Mouse (Mus musculus): ENCODE data around the gene Dennd6a. TPM values are rescaled to one million over a fixed set of nuclear protein-coding genes. Genes with fewer than 3 reads are reported as not detected.
A peak's percentile ranks its signal among the peaks of the same experiment; 100 is the strongest.
"Not testable (repeated sequence)": the region's sequence is repeated elsewhere in the genome, so short reads cannot be mapped to it uniquely, and the experiment has no call there.

The Dennd6a gene
- polyA plus RNA-seq (2016; fragmentation: Nextera tagmentation; extraction: Ambion mirVana) = 32.9 and 33.2 TPM in 2 replicates

GRCm38 (mm10) chr14:26573556-26573955 lies at the start of gene Dennd6a:
Dennd6a (plus strand) TSS chr14:26573856.
- H3K27ac ChIP-seq; H3K9me3 ChIP-seq (replicated peaks); H3K4me1 ChIP-seq; H3K27me3 ChIP-seq (ENCODE audit: low read depth, poor library complexity, severe bottlenecking); H3K36me3 ChIP-seq; H3K4me3 ChIP-seq; DNase-seq (ENCODE audit: low spot score): not testable (repeated sequence)
- WGBS = 92% methylated on average over 5 of the region's 5 CpGs

GRCm38 (mm10) chr14:26525955-26526354 lies 47.7 kb upstream of the Dennd6a start:
- no peaks in the 10 kb centered on the region for H3K27me3 ChIP-seq (ENCODE audit: low read depth, poor library complexity, severe bottlenecking)
- 75% methylated on average over 3 of the region's 3 CpGs for WGBS
- peaks cover 3% of the 10 kb centered on the region; the same call in 1 of the 2 replicates for H3K4me1 ChIP-seq
- no peaks in the 10 kb centered on the region for H3K9me3 ChIP-seq (replicated peaks)
- no peak overlapping the region for H3K27ac ChIP-seq
- H3K36me3 ChIP-seq = peaks cover 34% of the 10 kb centered on the region
- no peak for DNase-seq (ENCODE audit: low spot score)
- H3K4me3 ChIP-seq = no peak overlapping the region

GRCm38 (mm10) chr14:26528296-26528695 lies 45.4 kb upstream of the Dennd6a start:
- peaks cover 37% of the 10 kb centered on the region for H3K36me3 ChIP-seq
- H3K9me3 ChIP-seq (replicated peaks) = no peaks in the 10 kb centered on the region
- H3K27ac ChIP-seq = no peak overlapping the region
- DNase-seq (ENCODE audit: low spot score) = no peak
- no peaks in the 10 kb centered on the region for H3K27me3 ChIP-seq (ENCODE audit: low read depth, poor library complexity, severe bottlenecking)
- peaks cover 17% of the 10 kb centered on the region for H3K4me1 ChIP-seq
- H3K4me3 ChIP-seq = no peak overlapping the region
- 82% methylated on average over 2 of the region's 2 CpGs for WGBS

DNA sequence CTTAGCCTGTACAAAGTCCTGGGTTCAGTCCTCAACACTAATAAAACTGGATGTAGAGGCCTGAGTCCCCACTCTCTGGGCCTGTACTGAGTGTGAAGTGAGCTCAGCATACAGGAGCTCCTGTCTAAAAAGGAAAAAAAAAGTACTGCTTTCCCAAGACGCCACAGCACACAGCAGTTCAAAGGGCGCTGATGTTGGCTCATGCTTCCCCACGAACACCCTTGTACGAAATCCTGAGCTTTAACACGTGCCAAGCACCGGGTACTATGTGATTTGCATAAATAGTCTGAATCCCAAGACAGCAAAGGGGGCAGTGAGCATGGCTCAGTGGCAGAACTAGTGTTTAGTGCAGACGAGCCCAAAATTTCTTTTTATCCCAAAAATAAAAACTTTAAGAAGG lies 43.3 kb upstream of the Dennd6a start:
- no peak overlapping the region for H3K27ac ChIP-seq
- H3K27me3 ChIP-seq (ENCODE audit: low read depth, poor library complexity, severe bottlenecking) = no peaks in the 10 kb centered on the region
- peaks cover 24% of the 10 kb centered on the region for H3K4me1 ChIP-seq
- WGBS = 87% methylated on average over 7 of the region's 7 CpGs
- DNase-seq (ENCODE audit: low spot score) = no peak
- peaks cover 28% of the 10 kb centered on the region for H3K36me3 ChIP-seq
- no peaks in the 10 kb centered on the region for H3K9me3 ChIP-seq (replicated peaks)
- H3K4me3 ChIP-seq = no peak overlapping the region

- Histone ChIP-seq H3K4me3 (no peak overlapping the region), H3K27ac (no peak overlapping the region), H3K27me3 (ENCODE audit: low read depth, poor library complexity, severe bottlenecking) (no peaks in the 10 kb centered on the region), H3K9me3 (replicated peaks) (no peaks in the 10 kb centered on the region), H3K36me3 (peaks cover 28% of the 10 kb centered on the region), H3K4me1 (peaks cover 24% of the 10 kb centered on the region)
- WGBS = 85% methylated on average over 10 of the region's 10 CpGs
- DNase-seq (ENCODE audit: low spot score) = no peak
Measured at GRCm38 (mm10) chr14:26531410-26532313, 42.0 kb upstream of the Dennd6a start.

DNA sequence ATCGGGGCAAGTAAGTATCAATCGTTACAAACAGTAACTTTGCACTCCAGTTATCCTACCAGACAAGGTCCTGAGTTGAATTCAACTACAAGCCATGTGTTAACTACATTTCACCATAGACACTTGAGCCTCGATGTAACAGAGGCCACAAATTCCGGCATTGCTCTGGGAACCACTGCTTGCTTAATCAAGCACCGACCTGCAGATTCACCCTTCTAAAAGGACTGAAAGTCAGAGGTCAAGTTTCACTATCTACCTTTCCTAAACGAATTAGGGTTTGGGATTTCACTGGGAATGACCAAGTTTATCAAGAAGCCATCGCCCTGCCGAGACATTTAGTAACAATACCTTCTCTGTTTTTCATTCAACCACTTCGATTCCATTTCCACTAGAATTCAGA lies 40.9 kb upstream of the Dennd6a start:
- Histone ChIP-seq H3K27ac (no peak overlapping the region), H3K36me3 (peaks cover 22% of the 10 kb centered on the region), H3K9me3 (replicated peaks) (no peaks in the 10 kb centered on the region), H3K27me3 (ENCODE audit: low read depth, poor library complexity, severe bottlenecking) (no peaks in the 10 kb centered on the region), H3K4me1 (peaks cover 24% of the 10 kb centered on the region), H3K4me3 (peak overlapping the region; percentile 98)
- 69% methylated on average over 9 of the region's 9 CpGs for WGBS
- no peak for DNase-seq (ENCODE audit: low spot score)

- Histone ChIP-seq H3K27me3 (ENCODE audit: low read depth, poor library complexity, severe bottlenecking) (no peaks in the 10 kb centered on the region), H3K4me3 (peak overlapping the region; percentile 98), H3K36me3 (peaks cover 21% of the 10 kb centered on the region), H3K4me1 (peaks cover 24% of the 10 kb centered on the region), H3K9me3 (replicated peaks) (no peaks in the 10 kb centered on the region), H3K27ac (no peak overlapping the region)
- no peak for DNase-seq (ENCODE audit: low spot score)
- WGBS = 33% methylated on average over 19 of the region's 19 CpGs
Measured at GRCm38 (mm10) chr14:26533267-26533666, 40.4 kb upstream of the Dennd6a start.

DNA sequence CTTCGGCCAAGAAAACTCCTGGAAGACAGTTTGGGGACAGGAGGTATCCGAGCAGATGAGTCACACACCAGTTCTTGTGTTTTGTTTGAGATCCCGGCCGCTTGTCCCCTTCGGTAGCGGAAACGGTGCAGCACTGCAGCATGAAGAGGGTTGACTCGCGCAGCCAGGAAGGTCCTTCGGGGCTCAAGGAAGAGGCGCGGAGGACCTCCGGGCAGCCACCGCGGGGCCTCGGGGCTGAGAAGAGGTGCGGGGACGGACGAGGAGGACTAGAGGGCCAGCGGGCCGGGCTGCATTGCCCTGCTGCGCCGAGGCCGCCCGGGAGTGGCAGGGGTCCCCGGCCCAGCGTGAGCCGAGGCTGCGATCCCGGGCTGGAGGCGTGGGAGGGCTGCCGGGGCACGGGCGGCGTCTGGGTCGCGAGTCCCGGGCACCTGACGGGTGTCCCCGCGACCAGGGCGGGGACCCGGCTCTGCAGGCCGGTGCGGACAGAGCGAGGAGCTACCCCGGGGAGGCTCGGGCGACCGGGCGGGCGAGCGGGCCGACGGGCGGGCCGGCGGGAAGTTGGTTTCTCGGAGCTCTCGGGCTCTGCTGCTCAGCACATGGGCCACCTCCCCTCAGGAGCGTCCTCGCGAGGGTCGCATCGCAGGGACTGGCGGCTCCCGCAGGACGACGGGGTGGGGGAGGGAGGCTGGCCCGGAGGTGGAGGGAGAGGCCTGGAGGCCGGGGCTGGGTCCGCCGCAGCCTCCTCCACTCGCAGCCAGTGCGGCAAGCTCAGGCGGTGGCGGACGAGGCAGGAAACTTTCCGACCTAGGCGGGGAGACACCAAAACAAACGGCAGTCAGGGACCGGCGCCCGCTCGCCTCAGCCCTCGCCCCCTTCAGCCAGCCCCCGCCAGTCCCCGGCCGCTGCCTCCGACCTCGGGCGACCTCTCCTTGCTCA lies 39.6 kb upstream of the Dennd6a start:
- Histone ChIP-seq H3K4me1 (peaks cover 24% of the 10 kb centered on the region), H3K36me3 (peaks cover 17% of the 10 kb centered on the region), H3K9me3 (replicated peaks) (no peaks in the 10 kb centered on the region), H3K4me3 (peak overlapping the region; percentile 98), H3K27me3 (ENCODE audit: low read depth, poor library complexity, severe bottlenecking) (no peaks in the 10 kb centered on the region), H3K27ac (peak overlapping the region; percentile 94)
- under 1% methylated on average over 90 of the region's 92 CpGs for WGBS
- DNase-seq (ENCODE audit: low spot score) = peak; percentile 80

DNA sequence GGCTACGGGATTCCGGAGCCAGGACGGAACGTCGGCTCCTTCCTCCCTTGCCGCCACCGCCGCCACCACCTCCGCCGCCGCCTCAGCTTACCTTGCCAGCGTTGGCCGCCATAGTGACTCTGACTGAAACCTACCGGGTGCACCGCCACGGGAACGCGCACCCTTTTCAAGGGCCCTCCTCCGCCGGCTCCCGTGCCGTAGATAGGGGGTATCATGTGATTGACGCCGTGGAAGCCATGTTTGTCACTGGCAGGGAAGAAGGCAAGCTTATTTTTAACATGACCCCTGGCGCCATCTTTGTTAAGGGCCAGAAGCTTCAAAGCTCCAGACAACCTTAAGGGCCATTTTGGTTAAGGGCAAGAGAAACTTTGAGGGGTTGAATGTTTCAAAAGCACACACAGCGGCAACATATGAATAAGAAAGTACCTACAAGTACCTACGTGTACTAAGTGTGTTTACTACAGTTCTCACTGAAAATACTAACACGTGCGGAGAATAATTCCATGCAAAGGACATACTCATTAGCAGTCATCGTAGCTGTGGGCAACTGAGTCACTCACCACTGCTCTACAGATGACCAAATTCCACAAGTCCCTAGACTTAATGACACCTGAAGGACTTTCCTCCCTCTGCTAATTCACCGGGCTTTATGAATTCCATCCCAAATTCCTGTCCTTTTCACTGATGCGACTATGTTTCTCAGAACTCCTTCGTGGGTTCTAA lies 38.7 kb upstream of the Dennd6a start, which contains the start of gene Slmap:
Gene Slmap, minus strand, starts transcription at position 175 of the 723 bp plus-strand sequence.
- H3K27me3 ChIP-seq (ENCODE audit: low read depth, poor library complexity, severe bottlenecking) = no peaks in the 10 kb centered on the region
- WGBS = 12% methylated on average over 33 of the region's 33 CpGs
- H3K27ac ChIP-seq = peak within 1 kb of the TSS; percentile 94
- peak; percentile 98 for DNase-seq (ENCODE audit: low spot score)
- no peaks in the 10 kb centered on the region for H3K9me3 ChIP-seq (replicated peaks)
- peaks cover 24% of the 10 kb centered on the region for H3K4me1 ChIP-seq
- H3K36me3 ChIP-seq = peaks cover 10% of the 10 kb centered on the region
- H3K4me3 ChIP-seq = peak within 1 kb of the TSS; percentile 98

DNA sequence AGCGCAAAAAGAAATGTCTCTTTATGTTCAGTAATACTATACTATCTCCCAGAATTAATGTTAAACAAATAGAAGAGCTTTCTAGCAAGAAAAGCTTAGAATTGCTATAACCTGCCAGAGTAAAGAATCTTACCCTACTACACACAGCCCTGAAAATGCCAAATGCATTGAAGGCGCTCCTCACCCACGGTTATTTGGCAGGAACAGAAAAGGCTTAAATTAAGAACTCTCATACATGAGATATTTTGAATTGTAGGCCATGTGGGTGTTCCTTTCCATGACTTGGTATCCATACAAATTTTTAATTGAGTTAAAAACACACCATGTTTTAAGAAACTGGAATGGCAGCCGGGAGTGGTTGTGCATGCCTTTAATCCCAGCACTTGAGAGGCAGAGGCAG lies 34.4 kb upstream of the Dennd6a start:
- Histone ChIP-seq H3K27me3 (ENCODE audit: low read depth, poor library complexity, severe bottlenecking) (no peaks in the 10 kb centered on the region), H3K4me1 (no peaks in the 10 kb centered on the region), H3K9me3 (replicated peaks) (no peaks in the 10 kb centered on the region), H3K27ac (no peak overlapping the region), H3K36me3 (no peaks in the 10 kb centered on the region), H3K4me3 (no peak overlapping the region)
- WGBS = 88% methylated on average over 4 of the region's 4 CpGs
- DNase-seq (ENCODE audit: low spot score) = no peak

DNA sequence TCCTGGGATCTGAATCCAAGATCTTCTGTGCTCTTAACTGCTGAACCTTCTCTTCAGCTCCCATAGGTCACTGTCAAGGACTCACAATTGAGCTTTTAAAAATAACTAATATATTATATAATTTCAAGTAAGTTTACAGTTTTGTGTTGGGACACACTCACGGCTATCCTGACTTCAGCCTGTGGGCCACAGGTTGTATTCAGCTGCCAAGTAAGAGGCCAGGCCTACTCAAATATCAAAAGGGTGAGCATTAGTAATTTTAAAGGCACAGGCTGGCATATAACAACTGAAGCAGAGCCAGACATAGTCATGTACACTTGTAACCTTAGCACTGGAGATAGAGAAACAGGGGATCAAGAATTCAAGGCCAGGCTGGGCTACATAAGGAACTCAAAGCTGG lies 33.1 kb upstream of the Dennd6a start:
- Histone ChIP-seq H3K27me3 (ENCODE audit: low read depth, poor library complexity, severe bottlenecking) (no peaks in the 10 kb centered on the region), H3K27ac (no peak overlapping the region), H3K4me3 (no peak overlapping the region), H3K9me3 (replicated peaks) (no peaks in the 10 kb centered on the region), H3K4me1 (no peaks in the 10 kb centered on the region), H3K36me3 (no peaks in the 10 kb centered on the region)
- no peak for DNase-seq (ENCODE audit: low spot score)
- 70% methylated on average over 1 of the region's 1 CpGs for WGBS

- Histone ChIP-seq H3K27me3 (ENCODE audit: low read depth, poor library complexity, severe bottlenecking) (no peaks in the 10 kb centered on the region), H3K27ac (no peak overlapping the region), H3K4me1 (no peaks in the 10 kb centered on the region), H3K36me3 (no peaks in the 10 kb centered on the region), H3K9me3 (replicated peaks) (no peaks in the 10 kb centered on the region), H3K4me3 (no peak overlapping the region)
- DNase-seq (ENCODE audit: low spot score) = no peak
- 96% methylated on average over 1 of the region's 1 CpGs for WGBS
Measured at GRCm38 (mm10) chr14:26542136-26542535, 31.5 kb upstream of the Dennd6a start.
